Mouse (Mus musculus) cerebellum, postnatal 25 days (tissue): ENCODE measurements around the gene Brd3.
"Not testable (repeated sequence)": the region's sequence is repeated elsewhere in the genome, so short reads cannot be mapped to it uniquely, and the experiment has no call there.

Experiments
- DNase-seq, 2 experiments: peaks; one replicate each; pipeline ENCODE4 v3.0.0; 2021; ENCODE audit warnings: mixed read lengths in 2 of 2

Gene Brd3

DNA sequence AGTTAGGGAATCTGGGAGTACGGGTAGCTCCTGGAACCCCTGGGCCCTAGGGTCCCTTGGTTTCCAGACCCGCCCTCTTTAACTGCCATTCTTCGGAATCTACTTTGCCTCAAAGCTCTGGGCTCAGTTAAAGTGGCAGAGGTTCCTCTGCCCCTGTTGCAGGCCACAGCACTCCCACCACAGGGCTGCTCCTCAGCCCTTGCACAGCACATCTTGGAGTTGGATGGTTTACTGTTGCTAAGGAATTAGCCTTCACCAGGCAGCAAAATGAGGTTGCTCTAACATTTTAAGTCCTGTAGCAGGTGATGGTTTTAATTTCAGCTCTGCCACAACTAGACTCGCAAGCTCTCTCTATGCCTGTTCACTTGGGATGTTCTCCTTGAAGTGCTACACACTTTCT lies at the start of gene Brd3:
TSS of gene Brd3 (minus strand) at position 101 of the 400 bp plus-strand sequence.
- no peak for DNase-seq

DNA sequence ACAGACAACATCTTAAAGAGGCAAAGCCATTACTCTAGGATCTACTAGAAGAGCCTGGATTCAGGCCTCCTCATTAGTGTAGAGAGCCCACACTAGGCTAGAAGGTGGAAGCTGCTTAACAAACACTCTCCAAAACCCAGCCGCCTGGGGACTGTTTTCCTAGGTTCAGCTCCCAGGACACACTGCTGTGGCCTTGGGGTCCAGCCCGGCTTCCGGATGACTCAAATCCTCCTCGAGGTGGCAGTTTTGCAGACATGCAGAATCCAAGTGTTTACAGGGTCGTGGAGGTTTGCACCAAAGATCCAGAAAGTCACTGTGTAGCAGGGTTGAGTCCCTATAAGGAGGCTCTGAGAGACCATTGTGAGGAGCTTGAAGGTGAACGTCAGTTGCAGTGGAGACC lies 49.5 kb upstream of the Brd3 start:
- no peak for DNase-seq

DNA sequence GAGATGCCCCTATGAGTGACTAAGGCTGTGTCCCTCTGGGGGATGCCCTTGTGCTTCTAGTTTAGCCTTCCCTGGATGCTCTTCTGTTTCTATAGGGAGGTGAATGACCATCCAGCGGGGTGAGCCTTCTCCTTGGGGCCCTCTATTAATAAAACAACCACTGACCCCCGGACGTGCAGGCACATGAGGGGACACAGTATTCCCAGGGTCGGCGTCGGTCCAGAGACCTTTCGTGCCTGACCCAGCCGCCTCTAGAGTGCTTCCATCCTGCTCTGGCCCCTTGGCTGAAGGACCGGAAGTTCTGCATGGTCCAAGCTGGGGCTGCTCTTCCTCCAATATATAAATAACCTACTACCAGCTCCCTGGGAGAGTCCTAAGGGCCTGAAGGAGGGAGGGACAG lies 46.8 kb upstream of the Brd3 start:
- DNase-seq, result no peak

DNA sequence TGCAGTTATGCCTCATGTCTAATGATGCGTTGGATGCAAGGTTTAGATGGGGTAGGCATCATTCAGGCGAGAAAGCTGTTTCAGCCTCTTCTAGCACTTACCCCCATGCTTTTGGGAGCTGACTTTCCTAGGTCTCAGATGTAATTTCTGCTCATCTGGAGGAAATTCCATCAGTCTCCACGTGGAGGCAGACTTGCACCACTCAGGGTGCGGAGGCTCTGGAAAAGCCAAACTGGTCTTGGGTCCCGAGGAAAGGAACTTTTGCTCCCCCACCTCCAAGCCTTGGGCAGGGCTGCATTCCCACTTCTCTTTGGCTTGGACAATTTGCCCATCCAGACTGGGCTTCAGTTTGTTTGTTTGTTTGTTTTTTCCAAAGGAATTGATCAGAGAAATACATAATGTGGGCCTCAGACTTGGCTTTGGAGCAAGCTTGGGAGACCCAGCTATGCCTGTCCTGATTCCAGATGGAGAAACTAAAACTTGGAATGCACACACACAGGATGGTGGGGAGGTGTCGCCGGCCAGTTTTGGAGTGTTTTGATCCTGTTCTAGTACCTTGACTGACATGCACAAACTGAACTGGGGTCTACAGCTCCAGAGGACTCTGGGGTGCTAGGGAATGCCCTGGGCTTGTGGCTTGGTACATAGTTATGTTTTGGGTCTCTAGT lies 45.3 kb upstream of the Brd3 start:
- peak; percentile 78 to 85 for DNase-seq

DNA sequence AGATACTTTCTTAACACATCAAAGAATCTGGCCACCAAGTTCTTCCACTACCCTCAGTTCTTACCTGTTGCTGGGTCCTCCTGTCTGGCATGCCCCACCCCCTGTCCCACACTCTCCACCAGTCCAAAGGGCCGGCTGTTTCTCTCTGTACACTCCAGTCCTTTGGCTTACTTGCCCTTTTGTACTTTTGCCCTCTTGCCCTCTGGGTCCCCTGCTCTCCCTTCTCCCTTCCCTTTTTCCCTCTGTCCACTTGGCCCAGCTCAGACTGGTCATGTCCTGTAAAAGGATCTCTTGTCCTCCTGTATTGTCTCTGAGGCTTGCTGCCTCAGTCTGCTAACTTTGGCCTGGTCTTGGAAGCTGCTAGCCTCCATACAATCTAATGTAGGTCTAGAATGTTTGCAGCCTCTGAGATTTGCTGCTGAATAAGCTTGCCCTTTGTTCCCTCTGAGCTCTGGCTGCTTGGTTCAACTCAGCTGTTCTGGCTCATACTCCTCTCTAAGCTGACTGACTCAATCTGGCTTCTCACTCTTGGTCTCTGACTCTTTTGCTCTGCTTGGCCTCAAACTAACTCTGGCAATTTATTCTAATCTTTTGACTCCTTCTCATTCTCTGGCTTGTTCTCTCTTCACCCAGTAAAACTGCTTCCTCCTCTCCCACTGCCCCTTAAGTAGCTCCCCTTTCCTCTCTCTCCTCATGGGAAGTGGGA lies 41.4 kb upstream of the Brd3 start:
- DNase-seq, result no peak

DNA sequence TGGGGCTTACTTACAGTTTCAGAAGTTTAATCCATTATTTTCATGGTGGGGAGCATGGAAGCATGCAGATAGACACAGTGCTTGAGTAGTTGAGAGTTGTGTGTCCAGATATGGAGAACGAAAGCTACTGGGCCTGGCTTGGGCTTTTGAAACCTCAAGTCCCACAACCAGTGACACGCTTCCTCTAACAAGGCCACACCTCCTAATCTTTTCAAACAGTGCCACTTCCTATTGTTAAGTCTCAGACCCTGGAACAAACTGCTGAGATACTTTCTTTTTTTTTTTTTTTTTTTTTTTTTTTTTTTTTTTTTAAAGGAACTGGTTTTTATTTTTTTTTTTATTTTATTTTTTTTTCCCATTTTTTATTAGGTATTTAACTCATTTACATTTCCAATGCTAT lies 40.5 kb upstream of the Brd3 start:
- no peak for DNase-seq

DNA sequence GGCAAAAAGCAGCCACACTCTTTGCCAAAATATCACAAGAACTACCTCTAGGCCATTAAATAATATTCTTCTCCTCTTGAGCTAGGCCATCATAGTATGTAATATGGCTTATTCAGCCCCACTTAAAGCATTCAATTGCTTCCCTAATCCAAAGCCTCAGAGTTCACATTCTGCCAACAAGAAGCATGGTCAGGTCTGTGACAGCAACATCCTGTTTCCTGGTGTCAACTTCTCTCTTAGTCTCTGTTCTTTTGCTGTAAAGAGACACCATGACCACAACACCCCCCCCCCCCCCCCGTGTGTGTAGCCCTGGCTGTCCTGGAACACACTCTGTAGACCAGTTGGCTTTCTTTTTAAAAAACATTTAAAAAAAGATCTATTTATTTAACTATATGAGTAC lies 39.9 kb upstream of the Brd3 start:
- DNase-seq, result no peak

DNA sequence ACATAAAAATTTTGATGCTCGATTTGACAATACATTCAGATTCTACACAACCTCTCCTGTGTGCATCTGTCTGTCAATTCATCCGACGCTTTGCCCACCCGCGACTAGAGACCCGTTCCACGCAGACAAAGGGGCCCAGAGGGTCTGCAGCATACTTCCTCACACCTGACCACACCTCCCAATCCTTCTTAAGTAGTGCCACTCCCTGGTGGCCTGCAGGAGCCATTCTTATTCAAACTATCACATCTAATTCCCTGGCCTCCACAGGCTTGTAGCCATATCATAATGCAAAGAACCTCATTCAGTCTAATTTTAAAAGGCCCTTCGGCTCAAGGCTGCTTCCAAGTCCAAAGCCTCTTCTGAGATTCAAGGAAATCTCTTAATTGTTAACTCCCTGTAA lies 38.6 kb upstream of the Brd3 start:
- not testable (repeated sequence) for DNase-seq

DNA sequence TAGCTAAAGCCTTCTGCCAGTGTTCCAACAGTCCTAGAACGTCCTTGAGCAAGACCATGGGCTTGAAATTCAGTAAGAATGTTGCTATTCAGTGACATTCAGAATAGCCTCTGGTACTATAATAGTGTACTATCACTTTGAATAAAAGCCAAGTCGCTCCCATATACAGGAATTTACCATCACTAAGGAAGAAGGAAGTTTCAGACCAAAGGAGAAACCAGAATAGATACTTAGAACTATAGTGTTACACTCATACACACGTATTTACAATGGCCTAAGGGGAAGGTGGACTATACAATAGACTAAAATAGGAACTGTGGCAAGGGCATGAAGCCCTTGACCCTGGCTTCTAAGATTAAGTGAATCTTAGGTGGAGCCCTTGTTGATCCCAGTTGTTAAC lies 38.1 kb upstream of the Brd3 start:
- not testable (repeated sequence) for DNase-seq

DNA sequence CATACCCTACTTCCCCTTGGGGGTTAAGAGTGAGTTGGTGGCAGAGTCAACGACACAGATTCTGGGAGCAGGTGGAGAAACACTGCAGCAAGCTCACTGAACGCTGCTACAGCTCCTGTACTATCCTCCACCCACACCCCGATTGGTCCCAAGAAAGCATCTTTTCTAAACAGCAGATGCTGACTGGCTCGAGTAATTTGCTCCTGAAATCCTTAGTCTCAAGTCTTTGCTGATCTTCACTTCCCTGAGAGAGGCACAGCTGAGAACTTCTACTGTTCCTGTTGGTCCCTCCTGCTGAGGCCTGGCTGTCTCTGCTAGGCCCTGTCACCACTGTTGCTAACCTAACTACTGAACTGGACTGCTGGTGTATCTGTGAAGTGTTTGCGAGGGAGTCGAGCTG lies 37.2 kb upstream of the Brd3 start:
- no peak for DNase-seq

DNA sequence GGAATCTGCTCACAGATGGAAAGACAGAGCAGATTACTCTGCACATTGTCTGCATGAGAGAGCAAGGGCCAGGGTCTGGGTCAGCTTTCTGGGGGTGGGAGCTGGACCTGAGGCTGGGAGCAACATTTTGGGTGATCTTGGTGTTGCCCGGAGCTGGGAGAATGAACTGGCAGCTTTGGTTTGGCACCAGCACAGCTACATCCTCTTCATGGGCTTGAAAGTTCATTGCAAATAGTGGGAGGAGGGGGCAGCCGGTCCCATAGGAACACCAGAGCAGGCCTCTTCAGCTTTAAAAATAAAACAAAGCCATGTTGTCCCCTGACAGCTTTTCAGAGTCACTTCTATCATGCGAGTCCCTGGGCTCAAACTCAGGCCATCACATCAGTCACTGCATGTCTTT lies 33.8 kb upstream of the Brd3 start:
- DNase-seq, result no peak

DNA sequence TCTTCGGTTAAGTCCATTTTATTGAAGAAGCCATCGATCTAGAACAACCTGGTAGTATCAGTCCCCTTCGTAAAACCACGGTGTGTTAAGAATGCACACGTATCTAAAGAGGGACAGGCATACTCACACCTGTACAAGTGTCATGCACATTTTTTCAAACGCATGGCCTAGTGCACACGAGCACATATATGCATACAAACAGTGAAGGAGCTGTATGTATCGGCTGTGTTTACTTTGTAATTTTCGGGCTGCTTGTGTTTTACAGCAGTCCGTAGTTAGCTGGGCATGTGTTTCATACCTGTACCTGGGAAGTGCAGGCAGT lies 33.0 kb upstream of the Brd3 start:
- DNase-seq, result peak in 1 of 2 experiments; percentile 27

DNA sequence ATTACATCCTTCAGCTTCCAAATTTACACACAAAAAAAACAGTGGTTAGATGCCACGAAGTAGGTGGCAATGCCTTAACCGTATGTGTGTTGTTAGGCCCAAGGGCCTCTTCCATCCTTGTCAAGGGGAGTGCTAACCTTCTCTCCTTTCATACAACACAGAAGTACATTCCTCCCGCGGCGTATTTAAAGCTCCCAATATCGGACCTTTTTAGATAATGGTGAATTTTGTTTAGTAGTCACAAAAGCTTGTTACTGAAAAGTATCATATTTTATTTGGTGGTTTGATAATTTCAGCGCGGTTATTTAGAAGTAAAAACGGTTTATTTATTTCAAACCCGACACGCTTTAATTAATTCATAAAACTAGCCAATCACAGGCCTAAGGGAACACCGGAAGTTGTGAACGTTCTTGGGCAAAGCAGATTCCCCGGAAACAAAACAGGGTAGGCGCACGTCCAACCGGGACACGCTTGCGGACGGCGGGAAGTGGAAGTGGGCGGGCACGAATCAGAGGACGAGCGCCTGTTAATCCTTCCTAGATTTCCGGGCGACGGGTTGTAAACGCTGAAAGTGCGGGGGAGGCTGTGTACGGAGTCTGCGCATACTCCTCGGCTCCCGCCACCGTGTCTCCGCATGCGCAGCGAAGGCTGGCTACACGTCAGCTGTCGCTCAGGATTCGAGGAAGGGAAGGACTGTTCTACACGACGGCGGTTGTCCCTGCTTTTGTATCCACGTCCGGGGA lies 32.5 kb upstream of the Brd3 start:
- DNase-seq, result peak; percentile 97 to 99

DNA sequence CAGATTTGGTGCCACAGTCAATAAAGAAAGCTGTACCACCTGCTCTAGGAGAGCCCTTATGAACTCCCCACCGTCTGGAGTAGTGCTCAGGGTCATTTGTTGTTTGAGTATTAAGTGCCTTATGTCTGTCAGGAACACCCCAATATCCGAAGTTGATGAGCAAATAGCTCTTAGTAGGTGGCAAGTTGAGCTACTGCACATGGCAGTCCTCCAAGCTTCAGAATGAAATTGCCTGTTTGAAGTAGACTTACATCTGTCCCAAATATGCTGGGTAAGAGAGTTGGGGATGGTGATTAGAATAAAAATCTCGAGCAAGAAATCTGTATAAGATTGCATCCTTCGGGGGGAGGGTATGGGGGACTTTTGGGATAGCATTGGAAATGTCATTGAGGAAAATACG lies 31.9 kb upstream of the Brd3 start:
- DNase-seq, result peak; percentile 21 to 26

DNA sequence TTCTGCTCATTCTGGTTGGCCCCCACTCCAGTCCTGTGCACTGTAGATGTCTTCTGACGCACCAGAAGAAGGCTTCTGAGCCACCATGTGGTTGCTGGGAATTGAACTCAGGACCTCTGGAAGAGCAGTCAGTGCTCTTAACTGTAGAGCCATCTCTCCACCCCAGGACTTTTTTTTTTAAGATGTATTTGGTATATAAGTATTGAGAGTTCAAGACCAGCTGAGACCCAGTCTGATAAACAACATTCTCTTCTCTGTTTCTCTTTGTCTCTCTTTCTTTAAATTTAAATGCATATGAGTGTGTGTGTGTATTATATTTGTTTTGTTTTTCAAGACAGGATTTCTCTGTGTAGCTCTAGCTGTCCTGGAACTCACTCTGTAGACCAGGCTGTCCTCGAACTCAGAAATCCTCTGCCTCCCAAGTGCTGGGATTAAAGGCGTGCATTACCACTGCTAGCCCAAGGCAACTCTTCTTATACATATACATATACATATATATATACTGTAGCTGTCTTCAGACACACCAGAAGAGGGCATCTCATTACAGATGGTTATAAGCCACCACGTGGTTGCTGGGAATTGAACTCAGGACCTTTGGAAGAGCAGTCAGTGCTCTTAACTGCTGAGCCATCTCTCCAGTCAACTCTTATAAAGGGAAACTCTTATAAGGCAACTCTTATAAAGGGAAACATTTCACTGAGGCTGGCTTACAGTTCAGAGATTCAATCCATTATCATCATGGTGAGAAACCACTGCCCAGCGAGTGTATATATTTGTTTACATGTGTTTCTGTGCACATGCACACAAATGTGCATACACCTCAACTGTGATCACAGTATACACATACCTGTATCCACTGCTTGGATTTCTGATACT lies 31.2 kb upstream of the Brd3 start:
- DNase-seq, result not testable (repeated sequence)

DNA sequence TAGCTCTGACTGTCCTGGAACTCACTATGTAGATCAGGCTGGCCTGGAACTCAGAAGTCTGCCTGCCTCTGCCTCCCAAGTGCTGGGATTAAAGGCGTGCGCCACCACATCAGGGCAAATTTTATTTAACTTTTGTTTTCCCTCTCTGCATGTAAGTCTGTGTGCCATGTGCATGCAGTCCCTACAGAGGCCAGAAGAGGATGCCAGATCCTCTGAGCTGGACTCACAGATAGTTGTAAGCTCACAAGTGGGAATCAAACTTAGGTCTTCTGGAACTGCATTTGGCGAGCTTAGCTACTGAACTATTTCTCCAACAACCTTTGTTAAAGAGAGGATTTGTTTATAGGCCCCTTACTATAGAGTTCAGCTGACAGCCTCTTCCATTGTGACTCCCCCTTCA lies 10.8 kb upstream of the Brd3 start:
- DNase-seq, result no peak

DNA sequence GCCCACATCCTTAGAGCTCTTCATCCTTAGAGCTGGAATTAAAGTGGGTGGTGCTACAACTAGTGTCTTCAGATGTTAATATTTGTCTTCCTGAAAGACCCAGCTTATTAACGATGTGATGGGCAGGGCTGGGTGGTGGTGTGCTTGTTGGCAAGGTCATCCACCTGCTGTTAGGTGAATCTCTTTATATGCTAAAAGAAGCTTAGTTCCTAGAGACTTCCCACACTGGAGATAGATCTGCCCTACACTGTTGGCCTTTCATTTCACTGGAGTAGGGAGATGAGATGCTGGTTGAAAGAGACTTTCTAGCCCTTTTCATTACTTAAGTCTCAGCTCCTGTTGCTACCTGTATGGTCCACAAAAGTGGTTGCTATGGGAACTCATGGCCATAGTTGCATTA lies 8.8 kb upstream of the Brd3 start:
- DNase-seq, result no peak

DNA sequence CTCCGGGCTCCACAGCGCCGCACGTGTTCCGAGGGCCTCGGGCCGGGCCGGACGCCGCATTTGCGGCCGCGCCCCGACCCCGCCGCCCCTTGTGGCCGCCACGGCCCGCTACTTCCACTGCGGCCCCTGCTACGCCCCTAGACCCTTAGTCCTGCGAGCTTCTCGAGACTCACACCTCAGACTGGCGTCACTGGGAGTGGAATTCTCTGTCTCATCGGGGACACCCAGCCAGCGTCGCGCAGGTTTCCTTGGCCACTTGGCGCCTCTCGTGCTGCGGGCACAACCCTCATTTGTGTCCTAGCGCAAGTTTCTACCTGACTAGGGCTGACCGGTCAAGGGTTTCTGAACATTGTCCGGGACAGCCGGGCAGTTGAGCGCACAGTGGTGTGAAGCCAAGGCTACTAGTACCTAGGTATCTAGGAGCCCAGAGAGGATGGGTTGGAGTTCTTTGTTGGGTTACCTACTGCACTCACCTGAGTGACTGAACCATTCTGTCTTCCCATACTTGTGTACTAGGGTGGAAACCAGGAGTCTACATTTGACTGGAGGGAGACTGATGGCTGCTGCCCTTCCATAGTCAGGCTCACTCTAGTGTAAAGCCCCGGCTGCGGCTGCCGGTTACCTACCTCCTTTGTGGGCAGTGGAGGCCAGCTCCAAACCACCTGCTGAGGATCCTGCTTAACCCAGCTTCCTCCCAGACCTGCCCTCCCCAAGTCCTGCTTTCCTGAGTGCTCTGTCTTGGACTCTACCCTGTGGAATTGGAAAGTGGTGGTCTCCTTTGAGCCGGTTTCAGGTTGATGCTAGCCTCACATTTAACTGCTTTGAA lies 8.1 kb upstream of the Brd3 start:
- DNase-seq, result peak in 1 of 2 experiments; percentile 27

DNA sequence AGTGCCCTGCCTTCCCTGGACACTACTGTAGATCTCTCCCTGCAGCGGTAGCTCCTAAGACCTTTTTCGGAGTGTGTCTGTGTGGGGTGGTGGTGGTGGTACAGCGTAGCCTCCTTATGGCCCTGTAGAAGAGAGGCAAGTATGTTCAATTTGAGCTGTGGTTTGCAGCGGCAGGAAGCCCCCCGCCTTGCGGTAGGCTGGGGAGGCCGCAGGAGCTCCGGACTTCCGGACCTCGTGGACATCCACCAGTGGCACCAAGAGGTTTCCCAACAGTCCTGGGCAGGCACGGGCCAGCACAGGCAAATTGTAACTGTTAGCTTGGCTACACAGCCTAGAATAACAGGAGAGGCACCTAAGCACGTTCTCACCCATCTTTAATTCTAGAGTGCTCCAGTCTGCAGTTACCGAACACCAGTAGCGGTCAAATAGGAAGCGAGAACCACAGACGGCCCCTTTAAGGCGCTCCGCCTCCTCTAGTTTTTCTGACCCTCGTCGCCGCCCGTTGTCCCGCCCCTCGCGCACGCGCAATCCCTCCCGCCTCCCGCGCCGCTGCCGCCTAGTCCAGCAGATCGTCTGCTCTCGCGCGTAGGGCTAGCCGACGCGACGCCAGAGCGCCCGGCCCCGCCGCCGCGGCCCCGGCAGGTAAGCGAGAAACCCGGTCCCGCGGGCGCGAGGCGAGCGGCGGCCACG lies 7.3 kb upstream of the Brd3 start, which contains the start of gene Wdr5:
TSS of gene Wdr5 (plus strand) at position 519 of the 690 bp plus-strand sequence.
- DNase-seq, result peak; percentile 99 to 100

DNA sequence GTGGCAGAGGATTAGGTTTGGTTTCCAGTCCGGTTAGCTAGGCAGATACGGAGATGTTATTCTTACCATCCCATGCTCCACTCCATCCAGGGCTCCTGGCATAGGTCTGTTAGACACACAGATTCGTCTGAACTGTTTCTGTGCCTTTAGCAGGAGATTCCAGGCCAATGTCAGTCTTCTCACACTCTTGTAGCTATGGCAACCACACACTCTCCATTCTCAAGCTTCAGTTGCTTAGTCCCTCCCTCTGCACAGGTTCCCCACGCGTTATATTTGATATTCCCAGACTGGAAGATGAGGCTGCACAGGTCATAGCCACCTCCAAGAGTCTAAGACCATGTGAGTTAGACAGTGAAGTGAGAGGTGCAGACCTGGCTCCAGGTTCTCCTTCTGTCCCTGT lies 6.4 kb upstream of the Brd3 start:
- no peak for DNase-seq

DNA sequence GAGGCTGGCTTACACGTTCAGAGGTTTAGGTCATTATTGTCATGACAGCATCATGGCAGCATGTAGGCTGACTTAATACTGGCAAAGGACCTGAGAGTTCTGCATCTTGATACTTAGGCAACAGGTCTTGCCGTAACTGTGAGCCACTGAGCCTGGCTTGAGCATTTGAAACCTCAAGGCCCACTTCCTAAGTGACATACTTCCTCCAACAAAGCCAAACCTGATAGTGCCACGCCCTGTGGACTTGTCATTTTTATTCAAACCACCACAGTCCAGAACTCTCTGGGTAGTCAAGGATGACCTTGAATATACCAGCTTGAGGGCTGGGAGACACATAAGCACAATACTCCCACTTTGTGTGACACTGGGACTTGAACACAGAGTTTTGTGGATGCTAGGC lies 5.4 kb upstream of the Brd3 start:
- DNase-seq, result no peak

DNA sequence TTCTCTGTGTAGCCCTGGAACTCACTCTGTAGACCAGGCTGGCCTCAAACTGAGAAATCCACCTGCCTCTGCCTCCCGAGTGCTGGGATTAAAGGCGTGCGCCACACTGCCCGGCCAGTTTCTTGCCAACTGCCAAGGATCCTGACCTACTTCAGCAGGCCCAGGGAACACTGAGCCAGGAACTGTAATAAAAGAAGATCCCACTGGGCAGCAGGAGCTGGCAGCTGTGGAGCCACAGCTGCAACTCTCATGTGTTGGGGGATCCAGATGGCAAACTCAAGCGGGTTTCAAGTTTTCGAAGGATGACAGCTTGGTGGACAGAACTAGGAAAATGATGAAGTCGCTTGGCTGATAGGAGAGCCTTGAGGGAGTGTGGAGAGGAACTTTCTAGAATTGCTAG lies 3.2 kb upstream of the Brd3 start:
- DNase-seq, result no peak
